8 mouse cellular contexts compared by ENCODE assay signal in the genomic region with DNA sequence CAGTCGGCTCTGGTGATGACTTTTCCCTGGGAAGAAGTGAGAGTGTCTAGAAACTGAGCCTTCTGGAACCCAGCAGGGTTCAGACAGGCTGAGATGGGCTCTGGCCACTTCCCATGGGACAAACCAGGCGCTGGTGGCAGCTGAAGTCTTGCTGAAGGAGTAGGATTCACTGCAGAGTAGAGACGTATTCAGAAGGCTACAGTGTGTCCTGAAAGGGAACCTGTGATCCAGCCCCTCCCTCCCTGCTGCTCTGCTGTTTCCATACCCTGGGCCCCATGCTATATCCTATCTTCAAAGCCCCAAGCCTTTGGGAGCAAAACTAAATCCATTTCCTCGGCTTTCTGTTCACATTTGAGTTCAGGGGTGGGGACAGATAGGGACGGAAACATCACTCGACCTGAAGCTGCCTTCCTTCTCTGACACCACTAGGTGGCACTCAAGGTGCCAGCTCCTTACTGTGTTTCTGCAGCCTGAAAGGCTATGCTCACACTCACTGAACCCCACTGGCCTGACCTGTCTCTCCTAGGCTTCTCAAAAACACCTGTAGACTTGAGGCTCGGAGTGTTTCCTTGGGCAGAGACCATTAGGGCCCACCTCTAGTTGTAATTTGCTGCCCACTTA. TPM values are rescaled to one million over a fixed set of nuclear protein-coding genes. Genes with fewer than 3 reads are reported as not detected.
DNase-seq lines count a peak whose midpoint lies in the region; ATAC-seq and TF ChIP-seq lines count a peak whose summit lies in the region.

No protein-coding gene starts in this region.

- H3K36me3 ChIP-seq in forebrain, embryonic 12.5 days (replicated peaks), result no peaks in the 10 kb centered on the region
- no peaks in the 10 kb centered on the region for H3K36me3 ChIP-seq in lung, postnatal 0 days (ENCODE audit: insufficient read depth, low read length)

- ATAC-seq in forebrain, embryonic 12.5 days (ENCODE audit: low FRiP score), result peak; percentile 78
- peak; percentile 90 to 94 for ATAC-seq in hematopoietic stem cell, adult 5-6 weeks (replicated peaks in 1 of 2; ENCODE audit: insufficient read depth in 1 of 2, low FRiP score in 2 of 2, low TSS enrichment in 1 of 2, low read depth in 1 of 2, poor library complexity in 2 of 2, severe bottlenecking in 2 of 2)
- ATAC-seq in lung, postnatal 0 days, result peak; percentile 54

- H3K4me3 ChIP-seq in forebrain, embryonic 12.5 days (replicated peaks), result no peak overlapping the region
- no peak overlapping the region for H3K4me3 ChIP-seq in lung, postnatal 0 days (ENCODE audit: low read depth, low read length)

- TF ChIP-seq EP300 in lung, postnatal 0 days (IDR thresholded peaks at IDR 0.05), result no peak

- H3K9ac ChIP-seq in forebrain, embryonic 12.5 days, result no peak overlapping the region
- no peak overlapping the region for H3K9ac ChIP-seq in lung, postnatal 0 days (replicated peaks; ENCODE audit: low read depth)

- H3K4me1 ChIP-seq in forebrain, embryonic 12.5 days, result peaks cover 3% of the 10 kb centered on the region
- no peaks in the 10 kb centered on the region for H3K4me1 ChIP-seq in lung, postnatal 0 days (ENCODE audit: insufficient read depth, low read depth, low read length)

- no peak overlapping the region for H3K27ac ChIP-seq in forebrain, embryonic 12.5 days
- H3K27ac ChIP-seq in lung, postnatal 0 days (ENCODE audit: low read length), result no peak overlapping the region

- H3K4me2 ChIP-seq in forebrain, embryonic 12.5 days, result no peak overlapping the region
- H3K4me2 ChIP-seq in lung, postnatal 0 days (replicated peaks; ENCODE audit: low read depth, low read length), result no peak overlapping the region

- H3K27me3 ChIP-seq in forebrain, embryonic 12.5 days, result peaks cover 19% of the 10 kb centered on the region; the same call in 1 of the 2 replicates
- no peaks in the 10 kb centered on the region for H3K27me3 ChIP-seq in lung, postnatal 0 days (replicated peaks; ENCODE audit: insufficient read depth, low read length)

- peak; percentile 48 for DNase-seq in left cerebral cortex, adult 11 months (ENCODE audit: low spot score)
- DNase-seq in left cerebral cortex, adult 8-10 months (ENCODE audit: low spot score in 2 of 2), result no peak
- DNase-seq in c-Kit-positive CD71-positive TER-119-negative erythroid progenitor cells, embryonic 14.5 days (ENCODE audit: low read depth), result peak; percentile 42
- peak; percentile 66 for DNase-seq in layer of hippocampus, adult 11-12 months (ENCODE audit: low spot score)
- peak; percentile 72 for DNase-seq in lung, postnatal 0 days (ENCODE audit: low spot score)
- DNase-seq in retina, embryonic 14.5 days (ENCODE audit: low spot score), result peak; percentile 84

- peak; percentile 89 for TF ChIP-seq CTCF in lung, postnatal 0 days (IDR thresholded peaks at IDR 0.05)

- no peaks in the 10 kb centered on the region for H3K9me3 ChIP-seq in forebrain, embryonic 12.5 days
- no peaks in the 10 kb centered on the region for H3K9me3 ChIP-seq in lung, postnatal 0 days (ENCODE audit: low read length)

- WGBS in forebrain, embryonic 12.5 days, result 30% methylated on average over 7 of the region's 7 CpGs
- 23% methylated on average over 7 of the region's 7 CpGs for WGBS in lung, postnatal 0 days

RNA-seq across cellular contexts. Expression of a gene that starts 16.7 kb away (rescaled TPM):
- total RNA-seq in left cerebral cortex, adult 8-10 months (2022), result 100 to 1,000 TPM; 107 to 129 (median 115) TPM
- polyA plus RNA-seq in forebrain, embryonic 12.5 days (2016; fragmentation: Nextera tagmentation; extraction: Ambion mirVana), result 31.2 and 36.9 TPM in 2 replicates
- not detected in 2 replicates for total RNA-seq in hematopoietic stem cell, adult 5-6 weeks (2017)
- 0.29 and 0.38 TPM in 2 replicates for polyA plus RNA-seq in lung, postnatal 0 days (2015; fragmentation: Nextera tagmentation; extraction: Ambion mirVana)

RNA-seq across cellular contexts. Expression of a gene that starts 32.6 kb away (rescaled TPM):
- total RNA-seq in left cerebral cortex, adult 8-10 months (2022), result 100 to 1,000 TPM; 101 to 102 (median 101) TPM
- polyA plus RNA-seq in forebrain, embryonic 12.5 days (2016; fragmentation: Nextera tagmentation; extraction: Ambion mirVana), result 78.1 and 79.0 TPM in 2 replicates
- 66.9 and 85.4 TPM in 2 replicates for total RNA-seq in hematopoietic stem cell, adult 5-6 weeks (2017)
- 80.1 and 83.6 TPM in 2 replicates for polyA plus RNA-seq in lung, postnatal 0 days (2015; fragmentation: Nextera tagmentation; extraction: Ambion mirVana)

RNA-seq across cellular contexts. Expression of a gene that starts 36.9 kb away (rescaled TPM):
- under 1 TPM; 0.33 to 0.57 (median 0.45) TPM for total RNA-seq in left cerebral cortex, adult 8-10 months (2022)
- polyA plus RNA-seq in forebrain, embryonic 12.5 days (2016; fragmentation: Nextera tagmentation; extraction: Ambion mirVana), result not detected in 2 replicates
- 7.6 and 8.3 TPM in 2 replicates for total RNA-seq in hematopoietic stem cell, adult 5-6 weeks (2017)
- 0.27 and 0.31 TPM in 2 replicates for polyA plus RNA-seq in lung, postnatal 0 days (2015; fragmentation: Nextera tagmentation; extraction: Ambion mirVana)

Comparison
In these comparisons a context has a peak if more than half of its experiments do, and no peak if none do; other contexts are left out.
1. DNase-seq: peak in left cerebral cortex, adult 11 months (single experiment), c-Kit-positive CD71-positive TER-119-negative erythroid progenitor cells, embryonic 14.5 days (single experiment), layer of hippocampus, adult 11-12 months (single experiment), lung, postnatal 0 days (single experiment) and retina, embryonic 14.5 days (single experiment); none in left cerebral cortex, adult 8-10 months (0 of 2).
2. RNA of a gene that starts 16.7 kb away (total RNA-seq): 107 to 129 TPM in left cerebral cortex, adult 8-10 months; not detected in hematopoietic stem cell, adult 5-6 weeks; every median in the first group is over 10 times any median in the second.
3. Peak in every context shown above with its lines, with median percentiles within 50 percentile points of each other: ATAC-seq.